Mouse (Mus musculus) layer of hippocampus, adult 2 months (tissue): ENCODE data around the gene Dgki. TPM values are rescaled to one million over a fixed set of nuclear protein-coding genes. Genes with fewer than 3 reads are reported as not detected.
A peak's percentile ranks its signal among the peaks of the same experiment; 100 is the strongest.

Source experiments
- DNase-seq, 2 experiments: peaks; one replicate each; pipeline ENCODE4 v3.0.0; 2022; ENCODE audit warnings: low spot score in 2 of 2
- H3K27ac ChIP-seq: fragments of 200-600 bp; 2 replicates; pipeline ENCODE4 v1.8.1; 2022
- H3K4me3 ChIP-seq: fragments of 200-600 bp; 2 replicates; pipeline ENCODE4 v1.8.1; 2022; ENCODE audit warnings: mild to moderate bottlenecking
- CTCF ChIP-seq: fragments of 200-600 bp; conservative IDR thresholded peaks from 2 replicates; pipeline ENCODE4 v1.8.1; 2022; ENCODE audit warnings: antibody characterized with exemption, mild to moderate bottlenecking, moderate library complexity
- total RNA-seq, 2 experiments: library from RNA; stranded (reverse); gene quantifications; 2 replicates each; pipeline ENCODE4 v1.2.3; 2021

Dgki gene
- total RNA-seq, 2 experiments from 2014 or later = 88.6 to 89.5 TPM

DNA sequence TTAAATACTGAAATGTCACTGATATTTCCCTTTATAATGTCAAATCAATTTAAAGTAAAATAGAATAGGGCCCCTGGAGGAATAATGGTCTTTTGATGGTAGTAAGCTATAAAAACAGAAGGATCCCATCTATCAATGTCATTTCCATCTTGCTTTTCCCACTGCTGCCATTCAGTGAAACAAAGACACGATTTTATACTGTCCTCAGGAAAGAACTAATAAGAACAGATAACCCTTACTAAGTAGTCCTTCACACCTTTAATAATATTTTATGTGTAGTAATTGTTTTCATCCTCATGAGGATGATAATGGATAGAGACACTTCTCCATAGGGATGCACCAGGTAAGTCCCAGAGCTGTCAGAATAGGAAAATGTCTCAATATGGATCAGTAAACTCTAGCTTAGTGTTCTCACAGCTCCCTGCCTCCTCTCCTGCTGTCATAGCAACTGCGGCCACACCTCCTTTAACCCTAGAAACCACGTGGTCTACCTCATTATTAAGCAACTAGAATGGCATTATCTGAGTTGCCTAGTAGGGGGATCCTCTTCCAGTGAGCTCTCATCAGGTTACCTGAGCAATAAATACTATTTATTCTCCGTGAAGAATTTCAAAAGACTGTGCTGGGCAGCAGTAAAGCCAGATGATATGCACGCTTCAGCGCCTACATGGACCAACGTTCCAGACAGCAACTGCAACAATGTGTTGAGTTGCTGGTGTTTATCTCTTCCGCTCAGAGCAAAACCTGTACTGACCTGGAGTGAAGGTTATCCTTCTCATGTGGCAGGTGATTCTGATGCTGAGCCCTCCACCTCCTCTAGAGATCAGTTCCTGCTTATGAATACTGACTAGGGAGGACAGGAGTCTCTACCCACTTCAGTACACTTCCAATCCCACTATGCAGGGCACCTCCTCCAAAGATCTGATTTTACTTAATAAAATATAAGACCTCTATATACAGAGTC lies 210.6 kb downstream of the Dgki start:
- peak overlapping the region; percentile 3; the same call in 1 of the 2 replicates for H3K27ac ChIP-seq
- no peak for DNase-seq
- TF ChIP-seq CTCF = no peak
- no peak overlapping the region for H3K4me3 ChIP-seq

DNA sequence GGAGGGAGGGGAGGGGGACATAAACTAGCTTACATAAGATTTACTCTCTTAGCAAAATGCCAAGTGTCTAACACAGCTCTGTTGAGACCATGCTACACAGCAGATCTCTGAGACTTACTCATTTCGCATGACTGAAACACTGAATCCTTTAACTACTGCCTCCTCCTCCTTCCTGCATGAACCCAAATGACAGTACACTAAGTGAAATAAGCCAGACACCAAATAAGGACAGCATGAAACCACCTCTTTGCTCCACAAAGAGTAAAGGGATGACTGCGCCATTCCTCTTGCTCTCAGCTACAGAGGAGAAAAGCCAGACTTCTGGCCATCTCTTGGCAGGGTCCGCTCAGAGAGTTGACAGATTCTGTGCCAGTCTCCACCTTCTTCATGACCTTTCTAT lies 217.0 kb downstream of the Dgki start:
- TF ChIP-seq CTCF = no peak
- H3K4me3 ChIP-seq = no peak overlapping the region
- H3K27ac ChIP-seq = no peak overlapping the region
- DNase-seq = no peak

DNA sequence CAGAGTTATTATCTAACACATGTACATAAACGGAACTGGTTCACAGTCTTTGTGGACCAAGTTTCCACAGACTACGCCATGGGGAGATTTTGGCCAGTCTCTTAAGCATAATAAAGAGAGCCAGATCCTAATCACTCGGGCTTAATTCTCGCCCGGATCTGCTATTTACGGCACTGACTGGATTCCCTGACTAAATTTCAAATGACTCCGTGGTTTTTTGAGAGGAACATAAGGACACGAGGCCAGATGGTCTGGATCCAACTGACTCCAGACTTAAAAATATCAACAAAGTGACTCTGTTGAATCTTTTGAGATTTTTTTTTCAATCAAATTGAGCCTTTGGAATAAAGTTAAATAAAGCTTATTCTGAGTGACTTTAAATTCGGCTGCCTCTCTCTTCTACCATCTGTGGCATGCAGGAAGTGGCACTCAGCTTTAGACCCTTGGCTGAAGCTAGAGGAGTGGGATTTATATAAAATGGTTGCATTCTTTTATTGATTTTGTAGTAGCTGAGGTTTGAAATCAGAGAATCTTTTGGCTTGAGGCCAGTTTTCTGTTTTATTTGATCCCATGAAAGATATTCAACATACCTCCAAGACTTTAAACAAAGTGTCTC lies 227.5 kb downstream of the Dgki start:
- Histone ChIP-seq H3K4me3 (no peak overlapping the region), H3K27ac (no peak overlapping the region)
- DNase-seq = peak in 1 of 2 experiments; percentile 25
- TF ChIP-seq CTCF = no peak

DNA sequence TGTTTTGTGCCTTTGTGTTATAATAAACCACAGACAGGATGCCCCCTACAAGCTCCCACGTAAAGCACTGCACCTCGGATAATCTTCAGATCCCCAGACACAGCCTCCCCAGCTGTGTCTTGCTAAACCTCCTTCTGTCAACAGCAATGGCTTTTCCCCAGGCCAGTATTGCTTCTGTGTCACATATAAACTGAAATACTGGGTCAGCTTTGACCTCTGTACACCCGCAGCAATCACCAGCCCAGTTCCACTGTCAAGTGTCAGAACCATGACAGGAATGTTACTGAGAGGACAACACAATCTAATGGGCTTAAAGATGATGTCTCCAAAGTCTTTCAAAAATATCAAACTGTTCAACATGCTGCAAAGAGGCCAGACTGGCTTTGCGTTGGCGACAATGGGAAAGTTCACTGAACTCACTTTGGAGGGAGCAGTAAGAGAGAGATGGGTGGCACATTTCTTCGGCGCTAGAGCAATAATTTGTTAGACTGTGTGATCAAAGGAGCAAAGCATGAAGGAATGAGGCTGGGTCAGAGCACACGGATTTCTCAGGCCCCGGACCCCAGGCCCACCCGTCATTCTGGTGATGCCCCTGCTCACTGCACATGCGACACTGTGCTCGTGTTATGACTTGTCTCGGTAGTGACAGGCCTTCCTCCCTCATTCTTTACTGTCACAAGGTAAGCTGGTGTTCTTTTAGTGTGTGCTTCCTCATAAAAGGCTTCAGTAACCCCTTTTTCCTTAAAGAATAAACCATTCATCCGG lies 230.0 kb downstream of the Dgki start:
- no peak overlapping the region for H3K27ac ChIP-seq

DNA sequence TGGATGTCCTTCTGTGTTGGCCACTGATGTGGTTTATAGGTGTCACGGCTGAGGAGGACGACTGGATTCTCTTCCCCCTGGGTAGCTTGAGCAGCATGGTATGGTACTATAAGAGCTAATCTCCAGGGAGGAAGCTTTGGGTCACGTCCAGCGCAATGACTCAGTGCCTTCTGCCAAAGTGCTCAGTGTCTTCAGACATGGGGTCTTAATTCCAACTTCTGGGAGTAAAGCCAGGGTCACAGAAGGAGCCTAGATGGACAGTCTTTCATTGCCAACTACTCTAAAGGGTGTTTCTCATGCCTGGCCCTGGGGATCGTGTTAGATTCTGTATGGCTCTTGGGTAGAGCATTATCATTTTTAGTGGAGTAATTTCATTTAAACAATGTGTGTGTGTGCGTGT lies 231.2 kb downstream of the Dgki start:
- DNase-seq = no peak
- no peak for TF ChIP-seq CTCF
- Histone ChIP-seq H3K27ac (no peak overlapping the region), H3K4me3 (no peak overlapping the region)

More for the DNA sequence above, 230.0 kb downstream of the Dgki start:
- DNase-seq = no peak
- no peak overlapping the region for H3K4me3 ChIP-seq
- no peak for TF ChIP-seq CTCF

DNA sequence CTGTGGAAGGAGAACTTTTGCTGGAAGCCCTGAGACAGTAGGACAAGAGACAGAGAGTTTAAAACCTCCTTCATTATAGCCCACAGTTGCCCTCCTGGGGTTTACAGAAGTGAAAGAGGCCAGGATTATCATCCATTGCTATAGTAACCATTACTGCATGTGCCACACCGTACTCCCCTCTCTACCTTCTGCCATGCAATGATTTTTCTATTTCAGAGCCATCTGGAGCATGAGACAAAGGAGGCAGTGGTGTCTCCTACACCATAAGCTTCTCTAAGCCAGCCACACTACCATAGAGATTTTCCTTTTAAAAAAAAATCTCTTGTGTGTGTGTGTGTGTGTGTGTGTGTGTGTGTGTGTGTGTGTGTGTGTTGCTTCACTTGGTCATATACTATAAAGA lies 232.6 kb downstream of the Dgki start:
- DNase-seq = peak in 1 of 2 experiments; percentile 50

DNA sequence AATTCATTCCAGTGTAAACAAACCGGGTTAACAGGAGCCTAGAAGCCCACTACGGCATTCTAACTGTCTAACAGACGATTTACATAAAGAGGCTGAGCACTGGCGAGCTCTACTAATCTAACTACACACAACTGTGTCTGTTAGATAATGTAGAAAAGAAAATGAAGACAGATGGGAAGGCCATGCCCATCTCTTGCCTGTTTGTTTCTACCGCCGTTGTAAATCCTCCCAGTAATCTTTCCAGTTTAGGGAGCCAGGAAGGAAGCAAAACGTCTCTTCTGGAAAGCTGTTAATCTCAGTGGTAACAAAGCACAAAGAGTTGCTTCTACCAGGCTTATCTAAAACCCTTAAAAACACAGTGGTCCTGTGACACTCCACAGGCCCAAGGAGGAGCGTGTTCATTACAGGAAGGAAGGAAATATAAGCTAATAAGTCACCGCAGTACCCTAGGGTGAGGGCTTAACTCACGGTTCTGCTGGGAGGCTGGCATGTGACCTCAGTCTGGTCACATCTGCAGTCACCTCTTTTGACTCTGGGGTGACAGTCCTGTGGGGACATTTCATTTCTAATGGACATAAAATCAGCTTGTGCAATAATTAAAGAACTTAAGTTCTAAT lies 235.7 kb downstream of the Dgki start:
- peak overlapping the region; percentile 36; the same call in 1 of the 2 replicates for H3K27ac ChIP-seq
- no peak for DNase-seq
- no peak overlapping the region for H3K4me3 ChIP-seq
- TF ChIP-seq CTCF = no peak

More for the DNA sequence above, 232.6 kb downstream of the Dgki start:
- Histone ChIP-seq H3K27ac (peak overlapping the region; percentile 64; the same call in 1 of the 2 replicates), H3K4me3 (no peak overlapping the region)
- TF ChIP-seq CTCF = no peak

DNA sequence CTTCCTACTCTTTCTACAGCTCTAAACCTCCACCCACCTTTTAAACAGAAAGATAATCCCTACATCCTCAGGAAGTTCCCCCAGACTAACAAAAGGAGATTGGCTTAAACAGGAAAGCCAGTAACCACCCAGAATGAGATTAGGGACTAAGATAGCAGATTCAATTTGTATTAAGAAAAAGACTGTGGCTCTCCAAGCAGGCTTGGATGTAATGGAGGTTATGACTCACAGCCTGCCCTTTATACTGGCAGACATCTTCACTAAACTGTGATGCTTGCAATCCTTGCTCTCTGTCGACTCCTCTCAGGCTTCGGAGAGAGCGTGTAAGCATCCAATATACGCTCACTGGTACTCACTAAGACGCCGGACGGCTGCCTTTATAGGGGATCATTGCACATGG lies 236.7 kb downstream of the Dgki start:
- no peak overlapping the region for H3K4me3 ChIP-seq
- no peak overlapping the region for H3K27ac ChIP-seq
- no peak for DNase-seq
- TF ChIP-seq CTCF = no peak

DNA sequence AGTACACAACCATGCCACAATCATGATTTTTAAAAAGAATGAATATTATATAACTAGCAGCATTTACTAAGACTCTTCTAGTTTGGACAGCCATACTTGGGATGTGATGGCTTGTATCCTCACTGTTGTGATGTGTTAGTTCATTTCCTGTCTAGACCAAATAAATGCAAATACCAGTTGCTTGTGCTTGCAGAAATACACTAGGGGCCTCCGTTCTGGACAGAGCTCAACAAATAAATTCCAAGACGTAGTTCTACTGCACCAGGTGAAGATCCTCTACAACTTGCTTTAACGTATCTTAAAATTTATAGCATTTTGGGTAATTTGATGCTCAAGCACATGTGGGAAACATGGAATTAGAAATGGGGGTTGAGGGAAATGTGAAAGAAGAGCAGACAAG lies 239.9 kb downstream of the Dgki start:
- H3K4me3 ChIP-seq = no peak overlapping the region
- no peak for TF ChIP-seq CTCF
- DNase-seq = no peak
- H3K27ac ChIP-seq = no peak overlapping the region

DNA sequence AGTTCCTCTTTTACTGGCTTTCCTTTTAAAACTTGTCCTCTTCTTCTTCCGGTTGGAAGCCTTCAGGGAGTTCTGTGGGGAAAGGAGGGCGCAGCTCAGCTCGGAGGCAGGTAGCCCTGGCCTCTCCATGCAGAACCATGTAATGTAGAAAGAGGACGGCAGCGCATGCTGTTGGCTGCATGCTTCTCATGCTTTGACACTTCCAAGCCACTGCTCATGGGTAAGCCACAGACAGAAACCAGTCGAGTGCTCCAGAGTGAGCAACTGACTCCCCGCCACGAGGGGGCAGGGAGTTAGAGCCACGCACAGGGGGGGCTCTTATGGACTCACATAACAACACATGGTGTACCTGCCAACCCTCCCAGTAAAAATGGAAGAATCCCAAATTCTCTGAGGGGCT lies 242.0 kb downstream of the Dgki start:
- no peak overlapping the region for H3K27ac ChIP-seq
- no peak for TF ChIP-seq CTCF
- H3K4me3 ChIP-seq = no peak overlapping the region
- DNase-seq = no peak

DNA sequence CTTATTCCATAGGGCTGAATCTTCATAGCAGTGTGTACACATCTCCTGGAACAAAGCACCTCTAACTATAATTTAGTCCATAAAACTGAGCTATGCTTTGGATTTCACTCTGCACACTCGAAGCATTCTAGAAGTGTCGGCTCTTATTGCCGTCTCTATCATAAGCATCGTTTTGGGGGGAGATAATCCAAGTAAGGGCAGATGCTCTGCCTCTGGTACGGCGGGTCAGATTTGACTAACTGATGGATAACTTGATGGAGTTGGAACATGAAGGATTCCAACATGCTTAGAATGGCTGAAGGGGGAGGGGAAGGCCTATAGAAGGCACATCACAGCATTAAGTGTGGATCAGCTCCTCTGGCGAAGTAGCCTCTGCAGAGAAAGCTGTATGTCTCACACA lies 242.4 kb downstream of the Dgki start:
- DNase-seq = no peak
- TF ChIP-seq CTCF = no peak
- no peak overlapping the region for H3K27ac ChIP-seq
- H3K4me3 ChIP-seq = no peak overlapping the region

DNA sequence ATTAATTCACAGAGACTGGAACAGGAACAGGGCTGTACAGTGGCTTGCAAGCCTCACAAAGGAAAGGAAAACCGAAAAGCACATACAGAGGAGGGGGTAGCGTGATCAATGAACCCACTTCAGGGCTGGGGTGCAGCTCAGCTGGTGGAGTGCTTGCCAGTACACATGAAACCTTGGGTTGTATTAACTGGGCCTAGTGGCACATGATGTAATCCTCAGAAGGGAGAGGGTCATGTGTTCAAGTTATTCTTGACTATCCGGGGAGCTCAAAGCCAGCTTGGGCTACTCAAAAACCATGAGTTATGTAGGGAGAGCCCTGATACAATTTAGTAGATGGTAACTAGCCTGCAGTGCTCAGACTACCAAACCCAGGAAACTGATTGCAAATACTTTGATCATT lies 244.3 kb downstream of the Dgki start:
- DNase-seq = no peak
- TF ChIP-seq CTCF = no peak
- H3K27ac ChIP-seq = no peak overlapping the region
- H3K4me3 ChIP-seq = no peak overlapping the region

DNA sequence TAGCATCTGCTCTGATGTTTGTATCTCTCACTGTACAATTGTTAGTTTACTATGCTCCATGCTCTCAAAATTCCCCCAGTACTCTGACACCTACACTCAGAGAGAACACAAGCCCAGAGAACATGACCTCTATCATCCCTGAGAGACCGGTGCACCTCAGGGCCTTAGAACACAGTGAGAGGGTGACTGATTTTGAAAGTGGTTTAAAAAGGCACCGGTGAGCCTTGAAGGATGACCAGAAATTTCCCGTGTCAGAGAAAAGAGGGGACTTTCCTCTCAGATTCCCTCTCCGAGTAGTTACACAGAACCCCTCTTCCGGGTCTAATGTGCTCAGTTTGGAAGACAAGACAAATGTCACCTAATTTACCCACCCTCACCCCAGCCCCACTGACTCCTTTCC lies 244.9 kb downstream of the Dgki start:
- no peak for DNase-seq
- TF ChIP-seq CTCF = no peak
- H3K27ac ChIP-seq = no peak overlapping the region
- no peak overlapping the region for H3K4me3 ChIP-seq
